Mouse (Mus musculus) gonadal fat pad, adult 2 months (tissue): ENCODE data around the gene Tnip2. TPM values are rescaled to one million over a fixed set of nuclear protein-coding genes. Genes with fewer than 3 reads are reported as not detected.
A peak's percentile ranks its signal among the peaks of the same experiment; 100 is the strongest.

Source experiments
- DNase-seq: peaks from one replicate; pipeline ENCODE4 v3.0.0-alpha.2; 2012; ENCODE audit warnings: low read depth
- polyA plus RNA-seq: library from polyadenylated mRNA; depleted of rRNA; stranded (reverse); fragments of >200 nt; gene quantifications from 2 replicates; pipeline ENCODE4 v1.2.3, GENCODE M21; 2012; rRNA removed

The Tnip2 gene
- 20.1 and 20.9 TPM in 2 replicates for polyA plus RNA-seq

GRCm38 (mm10) chr5:34513466-34514217 is at the start of gene Tnip2:
TSS of gene Tnip2 (minus strand) at chr5:34513991.
- DNase-seq, result peak; percentile 81

- DNase-seq, result no peak
These were observed 38.0 kb upstream of the Tnip2 start for GRCm38 (mm10) chr5:34551821-34552220.

- DNase-seq, result no peak
These were observed 36.5 kb upstream of the Tnip2 start for GRCm38 (mm10) chr5:34550251-34550650.

- DNase-seq, result no peak
These were observed 35.9 kb upstream of the Tnip2 start for GRCm38 (mm10) chr5:34549483-34550221.

- DNase-seq, result no peak
These were observed 35.3 kb upstream of the Tnip2 start for GRCm38 (mm10) chr5:34549135-34549482.

- DNase-seq, result no peak
These were observed 33.6 kb upstream of the Tnip2 start for GRCm38 (mm10) chr5:34547410-34547809.

GRCm38 (mm10) chr5:34543114-34543513 is 29.3 kb upstream of the Tnip2 start:
- no peak for DNase-seq

GRCm38 (mm10) chr5:34542166-34542565 is 28.4 kb upstream of the Tnip2 start:
- DNase-seq, result no peak

GRCm38 (mm10) chr5:34539121-34539520 is 25.3 kb upstream of the Tnip2 start:
- DNase-seq, result no peak

GRCm38 (mm10) chr5:34538527-34538926 is 24.7 kb upstream of the Tnip2 start:
- no peak for DNase-seq

- DNase-seq, result no peak
These were observed 24.3 kb upstream of the Tnip2 start for GRCm38 (mm10) chr5:34538079-34538478.

GRCm38 (mm10) chr5:34535831-34536230 is 22.0 kb upstream of the Tnip2 start:
- no peak for DNase-seq

GRCm38 (mm10) chr5:34534776-34535581 is 21.2 kb upstream of the Tnip2 start:
- DNase-seq, result no peak

- no peak for DNase-seq
These were observed 20.0 kb upstream of the Tnip2 start for GRCm38 (mm10) chr5:34533820-34534219.

- no peak for DNase-seq
These were observed 19.3 kb upstream of the Tnip2 start for GRCm38 (mm10) chr5:34533066-34533465.

- no peak for DNase-seq
These were observed 16.9 kb upstream of the Tnip2 start for GRCm38 (mm10) chr5:34530687-34531086.

GRCm38 (mm10) chr5:34530116-34530515 is 16.3 kb upstream of the Tnip2 start:
- no peak for DNase-seq

- peak; percentile 96 for DNase-seq
These were observed 14.9 kb upstream of the Tnip2 start for GRCm38 (mm10) chr5:34528724-34529123.

GRCm38 (mm10) chr5:34527352-34527751 is 13.6 kb upstream of the Tnip2 start:
- no peak for DNase-seq

GRCm38 (mm10) chr5:34526477-34526775 is 12.6 kb upstream of the Tnip2 start:
- DNase-seq, result no peak

GRCm38 (mm10) chr5:34525663-34526476 is 12.1 kb upstream of the Tnip2 start, which contains the start of gene Sh3bp2:
TSS of gene Sh3bp2 (plus strand) at chr5:34525838.
- DNase-seq, result no peak

GRCm38 (mm10) chr5:34524511-34524910 is 10.7 kb upstream of the Tnip2 start:
- no peak for DNase-seq
